Mouse (Mus musculus): ENCODE measurements at regions not wholly inside any gene's neighbourhood (a gene's known extent, or its start where the extent isn't known, plus 50 kb on each side); places are given as distances from the start of the nearest gene placed in this dataset.
A peak's percentile ranks its signal among the peaks of the same experiment; 100 is the strongest.

DNA sequence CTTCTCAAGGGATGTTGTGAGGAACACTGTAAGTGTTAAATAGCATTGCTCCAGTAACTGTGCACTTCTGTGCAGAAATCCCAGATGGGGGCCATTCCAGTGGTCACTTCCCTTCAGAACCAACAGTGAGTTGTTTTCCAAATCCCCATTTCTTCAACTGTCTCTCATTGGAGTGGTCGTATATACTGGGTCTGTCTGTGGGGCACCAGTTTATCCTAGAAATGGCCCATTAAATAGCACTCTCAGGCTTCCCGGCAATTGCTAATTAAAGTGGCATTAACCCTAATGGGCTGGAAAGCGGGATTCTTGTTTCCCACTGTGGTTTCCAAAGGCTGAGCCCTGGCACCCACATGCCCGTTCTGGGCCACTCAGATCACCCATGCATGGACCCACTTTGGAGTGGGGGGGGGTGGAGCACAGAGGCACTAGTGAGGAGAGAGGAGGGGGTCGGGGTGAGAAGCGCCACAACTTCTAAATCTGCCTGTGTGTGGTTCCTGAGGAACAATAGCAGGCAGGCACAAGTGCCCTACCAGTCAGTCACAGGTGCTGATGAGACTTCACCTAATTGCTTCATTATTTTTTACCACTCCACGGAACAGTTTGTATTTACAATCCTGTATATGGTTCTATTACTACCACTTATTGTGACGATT lies 78.1 kb downstream of the Fam204a start:
- DNase-seq (ENCODE audit: low read depth in 2 of 2, low spot score in 2 of 2) = no peak

DNA sequence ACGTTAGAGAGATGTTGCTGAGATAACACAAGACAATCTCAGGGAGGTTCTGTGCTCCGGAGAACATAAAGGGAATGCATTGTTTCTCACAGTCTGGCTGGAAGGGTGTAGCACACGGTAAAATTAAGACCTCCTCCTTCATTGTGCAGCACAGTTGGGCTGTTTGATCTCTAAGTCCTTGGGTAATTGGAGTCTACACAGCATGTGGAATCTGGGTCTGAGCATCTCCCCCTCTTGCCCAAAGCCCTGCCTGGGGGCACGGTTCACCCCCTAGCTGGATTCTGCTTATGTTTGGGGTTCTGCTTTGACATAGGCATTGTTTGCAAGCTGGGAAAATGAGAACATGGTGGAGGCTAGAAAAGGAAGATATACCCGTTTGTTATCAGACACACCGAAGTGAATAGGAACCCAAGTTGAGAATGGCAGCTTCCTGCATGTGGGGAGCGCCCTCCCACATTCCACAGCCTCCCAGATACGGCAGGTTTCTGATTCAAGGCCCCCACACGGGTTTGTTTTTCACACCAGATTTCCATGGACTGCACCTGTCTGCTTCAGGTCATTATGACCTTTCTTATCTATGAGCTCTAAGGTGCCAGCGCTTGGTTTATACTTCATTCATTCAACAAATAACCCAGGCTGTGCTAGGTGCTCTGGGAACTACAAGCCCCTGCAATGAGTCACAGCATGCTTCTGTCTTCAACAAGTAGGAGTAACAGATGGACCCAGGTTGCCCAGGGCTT lies 79.9 kb downstream of the Fam204a start:
- DNase-seq (ENCODE audit: low read depth in 2 of 2, low spot score in 2 of 2) = no peak

DNA sequence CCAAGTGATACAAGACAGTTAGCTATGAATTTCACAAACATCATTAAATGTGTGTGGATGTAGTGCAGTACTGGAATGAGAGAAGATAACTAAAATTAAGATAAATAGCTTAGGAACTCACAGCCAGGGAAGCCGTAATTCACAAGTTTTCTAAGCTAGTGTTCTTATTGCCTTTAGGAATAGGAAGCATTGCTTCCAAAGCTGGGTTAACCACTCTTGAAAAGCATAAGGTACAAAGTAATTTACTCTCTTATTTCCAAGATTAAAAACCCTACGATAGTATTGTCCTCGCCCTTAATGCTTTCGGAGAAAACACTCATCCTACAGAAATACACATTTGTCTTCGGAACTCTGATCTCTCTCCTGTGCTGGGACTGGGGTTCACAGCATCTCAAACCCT lies 81.3 kb downstream of the Fam204a start:
- no peak for DNase-seq (ENCODE audit: low read depth in 2 of 2, low spot score in 2 of 2)

DNA sequence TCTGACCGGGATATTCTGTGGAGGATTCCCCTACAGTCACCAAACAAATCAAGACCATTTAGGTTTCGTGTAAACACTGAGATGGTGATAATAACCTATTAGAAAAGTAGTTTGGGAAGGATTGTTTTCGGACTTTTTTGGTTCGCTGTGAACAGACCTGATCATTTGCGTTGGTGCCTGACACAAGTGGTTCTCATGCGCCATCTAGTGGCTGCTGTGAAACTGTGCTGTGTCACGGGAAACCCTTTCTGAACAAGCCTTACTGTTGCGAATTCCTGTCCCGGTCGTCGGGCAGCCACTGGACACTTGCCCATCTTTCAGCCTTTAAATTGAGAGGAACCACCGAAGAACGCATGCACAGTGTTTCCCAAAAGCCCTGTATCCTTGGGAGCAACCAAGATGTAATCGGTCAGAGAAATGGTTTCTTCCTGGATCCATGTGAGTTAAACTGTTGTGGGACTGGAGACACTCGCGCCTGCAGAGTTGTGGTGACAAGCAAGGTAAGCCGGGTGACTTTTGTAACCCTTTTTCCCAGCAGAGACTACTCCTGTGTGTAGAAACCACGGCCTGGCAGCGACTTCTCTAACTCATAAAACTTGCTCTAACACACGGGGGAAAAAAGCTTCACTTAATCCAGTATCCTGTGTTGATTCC lies 82.0 kb downstream of the Fam204a start:
- DNase-seq (ENCODE audit: low read depth in 2 of 2, low spot score in 2 of 2) = peak; percentile 67 to 76

DNA sequence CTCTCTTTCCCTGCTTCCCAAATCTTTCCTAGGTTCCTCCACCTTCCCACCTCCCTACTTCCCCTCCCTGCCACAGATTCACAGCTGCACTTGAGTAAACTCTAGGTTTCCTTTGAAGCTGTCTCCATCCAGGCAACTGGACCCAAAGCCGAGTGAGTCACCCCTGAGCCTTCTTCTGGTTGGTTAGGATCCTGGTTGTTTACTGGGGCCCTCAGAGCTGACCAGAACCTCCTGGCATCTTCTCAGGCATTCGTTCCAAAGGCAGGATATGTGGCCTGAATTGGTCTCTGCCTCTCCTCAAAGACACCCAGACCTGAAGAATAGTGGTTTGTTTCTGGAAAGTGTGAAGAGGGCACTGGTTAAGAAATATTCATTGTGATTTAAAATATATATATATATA lies 87.6 kb downstream of the Fam204a start:
- no peak for DNase-seq (ENCODE audit: low read depth in 2 of 2, low spot score in 2 of 2)

DNA sequence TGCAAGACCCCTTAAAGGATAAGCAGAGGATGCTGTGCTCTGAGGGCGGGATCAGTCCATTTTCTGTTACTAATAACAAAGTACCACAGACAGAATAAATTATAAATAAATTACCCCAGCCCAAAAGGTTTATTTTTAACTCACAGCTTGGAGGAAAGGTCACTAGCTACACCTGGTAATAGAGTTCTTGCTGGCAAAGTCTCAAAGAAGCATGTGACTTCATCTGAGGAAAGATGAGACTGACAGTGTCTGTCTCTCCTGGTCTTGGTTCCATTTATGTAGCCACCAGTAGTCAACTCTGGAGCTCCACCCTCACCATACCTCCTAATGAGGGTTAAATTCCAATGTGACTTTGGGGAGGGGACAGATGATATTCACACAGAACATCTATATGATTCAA lies 90.0 kb downstream of the Fam204a start:
- DNase-seq (ENCODE audit: low read depth in 2 of 2, low spot score in 2 of 2) = no peak

DNA sequence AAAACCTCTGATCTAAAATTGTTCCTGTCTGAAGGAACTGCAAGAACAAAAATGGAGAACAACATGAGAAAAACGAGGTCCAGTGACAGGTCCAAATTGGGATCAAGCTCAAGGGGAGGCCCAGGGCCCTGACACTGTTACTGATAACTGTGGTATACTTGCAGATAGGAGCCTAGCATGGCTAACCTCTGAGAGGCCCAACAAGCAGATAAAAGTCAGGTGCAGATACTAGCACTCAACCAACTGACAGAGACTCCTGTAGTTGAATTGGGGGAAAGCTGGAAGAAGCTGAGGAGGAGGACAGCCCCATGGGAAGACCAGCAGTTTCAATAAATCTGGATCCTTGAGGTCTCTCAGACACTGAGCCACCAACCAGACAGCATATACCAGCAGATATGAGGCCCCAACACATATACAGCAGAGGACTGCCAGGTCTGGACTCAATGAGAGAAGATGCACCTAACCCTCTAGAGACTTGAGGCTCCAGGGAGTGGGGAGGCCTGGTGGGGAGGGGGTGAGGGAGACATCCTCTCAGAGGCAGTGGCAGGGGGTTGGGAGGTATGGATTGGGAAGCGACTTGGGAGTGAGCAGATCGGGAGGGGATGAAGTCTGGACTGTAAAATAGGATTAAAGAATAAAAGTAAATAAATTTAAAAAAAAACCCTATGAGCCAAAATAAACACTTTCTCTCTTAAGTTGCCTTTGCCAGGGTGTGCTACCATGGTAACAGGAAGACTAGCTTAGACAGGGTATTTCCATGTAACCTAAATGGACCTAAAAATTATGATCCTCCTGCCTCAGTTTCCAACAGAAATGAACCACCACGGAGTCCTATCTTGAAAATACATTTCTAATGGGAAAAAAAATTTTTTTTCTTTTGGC lies 91.8 kb downstream of the Fam204a start:
- no peak for DNase-seq (ENCODE audit: low read depth in 2 of 2, low spot score in 2 of 2)

DNA sequence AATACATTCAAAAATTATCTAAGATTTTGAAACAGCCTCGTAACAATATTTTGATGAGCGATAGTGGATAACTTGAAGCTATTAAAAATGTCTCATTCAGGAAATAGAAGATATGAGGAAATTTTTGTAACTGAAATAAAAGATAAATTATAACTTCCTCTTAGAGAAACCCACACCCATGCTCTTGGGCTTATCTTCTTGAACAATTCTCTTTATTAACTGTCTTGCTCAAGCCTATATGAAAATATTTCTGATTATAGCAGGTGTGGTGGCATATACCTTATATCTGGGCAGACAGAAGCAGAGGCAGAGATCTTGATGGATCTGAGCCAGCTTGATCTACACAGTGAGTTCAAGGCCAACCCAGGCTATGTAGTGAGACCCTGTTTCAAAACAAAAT lies 96.9 kb downstream of the Fam204a start:
- DNase-seq (ENCODE audit: low read depth in 2 of 2, low spot score in 2 of 2) = no peak

DNA sequence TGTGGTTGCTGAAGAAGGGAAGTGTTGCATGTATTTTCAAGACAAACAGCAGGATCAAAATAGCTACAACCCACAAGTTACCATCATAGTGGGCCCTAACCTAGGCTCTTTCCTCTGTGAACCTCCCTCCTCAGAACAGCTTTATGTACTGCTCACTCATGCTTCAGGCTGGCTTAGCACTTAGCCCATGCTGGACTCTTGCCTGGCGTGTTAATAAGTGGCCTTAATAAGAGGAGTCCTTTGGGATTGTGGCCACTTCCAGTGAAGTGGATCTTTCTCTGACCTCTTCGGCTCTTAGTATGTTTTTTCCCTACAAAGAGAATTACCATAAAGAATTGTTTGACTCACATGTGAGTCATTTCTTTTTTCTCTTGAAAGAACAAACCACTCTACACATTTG lies 101.9 kb downstream of the Fam204a start:
- DNase-seq (ENCODE audit: low read depth in 2 of 2, low spot score in 2 of 2) = no peak

DNA sequence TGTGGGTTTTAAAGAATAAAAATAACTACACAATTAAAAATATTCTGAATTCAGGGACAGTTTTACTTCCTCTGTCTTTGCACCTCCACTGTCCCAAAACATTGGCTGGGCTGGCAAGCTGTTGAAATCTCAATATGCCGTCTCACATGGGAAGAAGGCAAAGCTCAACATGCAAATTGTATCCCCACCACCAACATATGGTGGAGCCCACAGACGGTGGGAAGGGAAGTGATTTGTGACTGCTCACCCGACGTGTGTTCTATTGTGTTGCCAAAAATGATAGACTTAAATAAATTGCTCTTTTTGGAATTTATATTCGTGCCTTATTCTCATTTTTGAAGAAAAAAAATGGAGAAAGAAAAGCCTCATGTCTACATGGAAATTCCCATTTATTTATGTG lies 105.6 kb downstream of the Fam204a start:
- DNase-seq (ENCODE audit: low read depth in 2 of 2, low spot score in 2 of 2) = no peak

DNA sequence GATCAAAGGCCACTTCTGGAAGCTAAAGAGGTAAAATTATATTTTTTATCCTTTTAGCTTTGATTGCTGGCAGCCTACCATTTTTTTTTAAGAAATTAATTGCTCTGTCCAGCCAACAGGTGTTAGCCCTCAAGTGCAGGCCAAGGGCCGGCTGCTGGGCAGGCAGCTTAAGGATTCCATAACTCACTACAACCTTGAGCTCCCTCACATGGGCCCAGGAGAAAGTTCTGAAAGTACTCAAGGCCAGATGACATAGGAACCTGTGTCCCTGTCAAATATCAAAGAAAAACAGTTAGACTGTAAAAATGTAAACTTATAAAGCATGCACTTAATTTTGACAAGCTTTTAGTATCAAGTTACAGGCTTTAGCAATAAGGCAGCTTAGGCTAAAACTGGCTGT lies 107.5 kb downstream of the Fam204a start:
- DNase-seq (ENCODE audit: low read depth in 2 of 2, low spot score in 2 of 2) = no peak

DNA sequence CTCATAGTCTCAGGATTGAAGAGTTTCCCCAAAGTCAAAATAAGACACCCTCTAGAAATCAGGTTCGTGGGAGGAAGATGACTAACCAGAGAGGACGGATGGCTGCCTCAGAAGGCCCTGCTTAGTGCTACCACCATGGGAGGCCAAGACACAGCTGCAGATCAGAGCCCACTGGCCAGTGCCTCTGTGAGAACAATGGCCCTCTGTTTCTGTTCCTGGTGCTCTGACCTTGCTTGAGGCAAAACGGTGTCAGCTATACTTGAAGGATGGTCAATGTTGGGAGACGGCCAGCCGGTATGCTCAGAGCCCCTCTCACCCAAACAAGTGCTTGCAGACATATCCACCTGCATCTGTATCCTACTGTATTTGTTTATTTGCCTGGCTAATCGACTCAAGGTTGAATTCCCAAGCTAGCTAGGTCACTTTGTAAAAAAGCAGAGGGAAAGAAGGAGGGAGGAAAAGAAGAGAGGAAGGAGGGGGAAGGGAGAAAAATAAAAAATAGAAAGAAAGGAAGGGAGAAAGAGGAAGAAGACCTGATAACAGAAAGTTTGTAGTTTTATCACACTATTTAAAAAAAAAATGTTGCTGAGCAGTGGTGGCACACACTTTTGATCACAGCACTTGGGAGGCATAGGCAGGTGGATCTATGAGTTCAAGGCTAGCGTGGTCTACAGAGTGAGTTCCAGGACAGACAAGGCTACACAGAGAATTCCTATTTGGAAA lies 112.7 kb downstream of the Fam204a start:
- DNase-seq (ENCODE audit: low read depth in 2 of 2, low spot score in 2 of 2) = no peak

DNA sequence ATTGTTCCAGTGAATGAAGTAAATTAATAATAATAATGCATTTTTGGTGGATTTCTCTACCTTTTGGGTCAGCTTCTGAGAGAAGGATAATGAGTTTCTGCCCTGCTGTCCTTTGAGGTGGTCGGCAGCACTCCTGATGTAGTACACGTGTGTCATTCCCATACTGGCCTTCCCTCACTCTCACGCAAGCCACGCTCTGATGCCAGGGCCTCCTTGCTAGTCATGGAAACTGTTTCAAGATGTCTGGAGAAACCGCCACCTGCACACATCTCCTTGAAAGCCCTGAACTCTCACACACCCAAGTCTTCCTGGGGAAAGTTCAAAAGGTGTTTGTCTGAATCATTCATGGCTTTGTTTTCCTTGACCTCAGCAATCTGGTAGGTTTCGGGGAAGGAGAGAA lies 116.2 kb downstream of the Fam204a start:
- DNase-seq (ENCODE audit: low read depth in 2 of 2, low spot score in 2 of 2) = no peak

DNA sequence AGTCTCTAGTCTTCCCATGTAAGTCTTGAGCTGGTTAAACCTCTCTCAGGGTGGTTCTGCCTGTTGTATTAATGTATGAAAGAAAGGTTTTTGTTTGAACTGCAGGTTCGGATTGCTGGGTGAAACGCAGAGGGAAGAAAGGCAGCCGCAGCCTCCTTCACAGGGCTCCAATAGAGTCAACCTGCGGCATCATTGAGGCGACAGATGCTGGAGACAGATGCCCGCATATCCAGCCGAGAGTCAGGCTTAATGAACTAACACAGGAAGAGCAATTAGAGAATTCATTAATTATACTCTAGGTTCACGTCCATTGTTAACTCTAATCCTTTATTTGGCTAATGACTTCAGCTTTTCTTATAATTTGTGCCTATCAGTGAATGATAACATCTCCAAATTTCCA lies 117.0 kb downstream of the Fam204a start:
- no peak for DNase-seq (ENCODE audit: low read depth in 2 of 2, low spot score in 2 of 2)

DNA sequence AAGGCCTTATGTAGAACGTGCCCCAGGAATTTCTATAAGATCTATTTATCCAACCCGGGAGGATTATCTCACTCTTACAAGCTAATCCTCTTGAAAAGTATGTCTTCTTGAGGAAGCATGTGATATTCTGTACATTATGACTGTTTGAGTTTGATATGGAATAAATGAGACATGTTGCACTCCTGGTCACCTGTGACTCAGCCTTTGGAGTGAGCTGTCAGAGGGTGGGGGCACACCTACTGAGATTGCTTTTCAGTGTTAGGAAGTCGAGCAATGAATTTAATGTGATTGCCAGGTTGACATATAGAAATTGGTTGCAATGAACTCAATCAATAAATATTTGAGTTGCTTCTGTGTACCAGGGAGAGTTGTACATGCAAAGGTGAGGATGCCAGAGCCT lies 128.6 kb downstream of the Fam204a start:
- DNase-seq (ENCODE audit: low read depth in 2 of 2, low spot score in 2 of 2) = no peak

DNA sequence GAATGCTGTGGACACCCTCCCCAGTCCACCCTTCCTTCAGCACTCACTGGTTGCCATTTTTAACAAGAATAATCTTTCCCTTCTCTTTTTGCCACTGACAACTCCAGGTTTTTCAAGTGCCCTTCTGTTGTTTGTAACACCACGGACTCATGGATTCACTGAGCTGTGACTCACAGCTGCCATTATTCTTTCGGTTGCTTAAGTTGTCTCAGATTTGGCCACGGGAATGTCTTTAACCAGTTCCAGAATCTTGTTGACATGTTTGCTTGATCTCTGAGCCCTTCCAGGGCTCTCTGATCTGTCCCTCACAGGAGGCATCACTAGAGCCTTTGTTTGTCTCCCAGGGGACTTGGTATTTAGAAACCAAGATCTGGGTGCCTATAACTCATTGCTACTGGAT lies 131.5 kb upstream of the Rab11fip2 start:
- no peak for DNase-seq (ENCODE audit: low read depth in 2 of 2, low spot score in 2 of 2)

DNA sequence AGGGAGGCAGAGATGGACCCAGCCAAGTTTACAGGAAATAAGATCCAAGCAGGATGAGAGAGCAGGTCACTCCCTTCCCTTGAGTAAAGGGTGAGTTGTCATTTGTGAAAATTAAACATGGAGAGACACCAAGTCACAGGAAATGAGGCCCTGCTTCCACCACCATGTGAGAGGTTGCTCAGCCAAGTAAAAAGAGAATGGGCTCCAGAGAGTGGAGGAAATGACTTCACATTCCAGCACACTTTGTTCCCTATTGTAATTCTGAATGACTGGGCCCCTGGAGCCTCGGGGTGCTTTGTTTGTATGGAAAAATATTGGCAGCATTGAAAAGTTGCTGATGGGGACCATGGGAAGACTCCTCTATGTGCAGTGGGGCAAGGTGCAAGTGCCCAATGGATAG lies 129.9 kb upstream of the Rab11fip2 start:
- DNase-seq (ENCODE audit: low read depth in 2 of 2, low spot score in 2 of 2) = no peak

DNA sequence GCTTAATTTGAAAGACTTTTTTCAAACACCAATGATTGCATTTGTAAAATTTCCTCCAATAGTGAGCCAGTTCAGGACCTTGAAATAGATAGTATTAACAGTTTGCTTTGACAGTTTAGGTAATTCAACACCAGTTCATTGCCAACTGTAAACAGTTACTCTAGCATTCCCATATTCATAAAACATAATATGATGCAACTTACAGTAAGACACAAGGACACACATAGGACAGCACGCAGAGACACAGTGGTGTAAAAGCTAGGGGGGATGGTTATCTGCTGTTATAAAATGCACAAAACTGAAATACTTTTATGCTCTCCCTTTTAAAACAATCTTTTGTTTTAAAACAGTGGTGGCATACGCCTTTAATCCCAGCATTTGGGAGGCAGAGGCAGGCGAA lies 122.7 kb upstream of the Rab11fip2 start:
- DNase-seq (ENCODE audit: low read depth in 2 of 2, low spot score in 2 of 2) = no peak

DNA sequence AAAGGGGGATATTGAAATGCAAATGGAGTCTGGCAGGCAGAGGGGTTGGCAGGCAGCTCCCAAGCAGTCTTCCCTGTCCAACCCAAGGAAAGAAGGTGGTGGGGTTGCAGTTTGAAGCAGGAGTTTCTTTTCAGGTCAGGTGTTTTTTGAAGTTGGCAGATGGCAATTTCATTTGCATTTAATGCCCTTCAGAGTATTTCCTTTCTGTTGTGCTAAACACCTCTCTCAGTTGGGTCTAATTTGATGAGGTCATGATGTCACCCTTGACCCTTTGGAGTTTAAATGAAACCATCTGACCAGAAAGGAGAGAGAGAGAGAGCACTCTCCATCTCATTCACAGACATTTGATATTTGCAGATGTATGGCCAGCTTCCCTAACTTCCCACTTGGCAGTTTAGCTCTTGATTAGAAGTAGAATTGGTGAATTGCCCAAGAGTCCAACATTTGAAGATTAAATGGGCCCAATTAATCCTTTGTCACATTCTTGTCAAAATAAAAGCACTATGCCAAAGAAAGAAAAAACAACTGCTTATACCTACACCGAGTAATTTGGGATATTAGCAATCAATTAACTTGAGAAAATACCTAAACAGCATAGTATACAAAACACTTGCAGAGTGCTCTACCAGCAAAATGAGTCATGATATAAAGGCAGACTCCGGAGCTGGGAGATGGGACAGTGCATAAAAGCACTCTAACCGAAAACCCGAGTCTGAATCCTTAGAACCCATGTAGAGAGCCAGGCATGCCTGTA lies 111.8 kb upstream of the Rab11fip2 start:
- no peak for DNase-seq (ENCODE audit: low read depth in 2 of 2, low spot score in 2 of 2)

DNA sequence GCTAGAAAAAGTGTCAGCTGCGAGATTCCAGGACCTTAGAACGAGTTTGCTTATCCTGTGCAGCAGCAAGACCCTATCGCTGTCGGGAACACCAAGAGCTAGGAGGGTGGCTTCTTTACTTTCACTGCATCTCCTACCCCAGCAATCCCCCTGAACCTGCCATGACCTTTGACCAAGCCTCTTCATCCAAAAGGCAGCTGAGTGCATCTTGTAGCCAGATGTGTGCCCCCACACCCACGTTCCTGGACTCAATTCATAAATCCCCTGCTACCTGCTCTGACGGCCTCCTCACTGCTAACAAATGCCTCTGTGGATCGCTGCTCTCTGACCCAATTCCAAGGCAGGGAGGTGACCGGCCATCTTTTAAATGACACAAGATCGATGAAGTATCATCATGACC lies 107.7 kb upstream of the Rab11fip2 start:
- no peak for DNase-seq (ENCODE audit: low read depth in 2 of 2, low spot score in 2 of 2)

Measured in CD8-positive naive resting alpha-beta T cell, adult 2 months (primary cell).